Mouse (Mus musculus) lung, postnatal 4 days (tissue): ENCODE results near the gene Nr1d1.

Experiments used
- DNase-seq, 2 experiments: peaks; one replicate each; pipeline ENCODE4 v3.0.0; 2021

Nr1d1 gene

DNA sequence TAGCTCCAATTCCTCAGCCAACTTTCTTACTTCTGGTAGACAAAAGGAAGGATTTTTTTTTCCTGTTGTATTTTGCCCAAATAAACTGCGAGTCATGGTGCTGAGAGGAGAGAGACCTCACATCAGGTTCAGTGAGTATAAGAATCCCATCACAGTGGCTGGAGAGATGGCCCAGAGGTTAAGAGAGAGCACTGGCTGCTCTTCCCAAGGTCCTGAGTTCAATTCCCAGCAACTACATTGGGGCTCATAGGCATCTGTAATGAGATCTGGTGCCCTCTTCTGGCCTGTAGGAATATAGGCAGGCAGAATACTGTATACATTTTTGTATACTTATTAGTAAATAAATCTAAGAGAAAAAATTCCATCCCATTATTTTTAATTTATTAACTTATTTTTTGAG is 12.6 kb upstream of the Nr1d1 start:
- peak in 1 of 2 experiments; percentile 8 for DNase-seq

DNA sequence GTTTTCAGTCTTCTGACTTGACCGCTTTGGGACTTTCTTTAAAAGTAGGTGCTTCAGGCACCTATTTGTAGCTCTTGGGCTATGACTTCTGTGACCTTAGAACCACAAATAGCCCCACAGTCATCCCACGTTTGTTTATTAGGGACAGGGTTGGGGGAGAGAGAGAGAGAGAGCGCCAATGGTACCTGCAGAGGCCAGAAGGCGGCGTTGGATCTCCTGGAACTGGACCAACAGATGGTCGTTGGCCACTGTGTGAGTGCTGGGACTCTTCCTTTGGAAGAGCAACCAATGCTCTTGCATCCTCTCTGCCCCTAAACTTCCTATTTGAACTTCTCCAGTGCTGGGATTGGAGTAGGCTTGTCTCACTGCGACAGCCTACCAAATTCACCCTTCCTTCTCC is 12.1 kb upstream of the Nr1d1 start:
- no peak for DNase-seq

DNA sequence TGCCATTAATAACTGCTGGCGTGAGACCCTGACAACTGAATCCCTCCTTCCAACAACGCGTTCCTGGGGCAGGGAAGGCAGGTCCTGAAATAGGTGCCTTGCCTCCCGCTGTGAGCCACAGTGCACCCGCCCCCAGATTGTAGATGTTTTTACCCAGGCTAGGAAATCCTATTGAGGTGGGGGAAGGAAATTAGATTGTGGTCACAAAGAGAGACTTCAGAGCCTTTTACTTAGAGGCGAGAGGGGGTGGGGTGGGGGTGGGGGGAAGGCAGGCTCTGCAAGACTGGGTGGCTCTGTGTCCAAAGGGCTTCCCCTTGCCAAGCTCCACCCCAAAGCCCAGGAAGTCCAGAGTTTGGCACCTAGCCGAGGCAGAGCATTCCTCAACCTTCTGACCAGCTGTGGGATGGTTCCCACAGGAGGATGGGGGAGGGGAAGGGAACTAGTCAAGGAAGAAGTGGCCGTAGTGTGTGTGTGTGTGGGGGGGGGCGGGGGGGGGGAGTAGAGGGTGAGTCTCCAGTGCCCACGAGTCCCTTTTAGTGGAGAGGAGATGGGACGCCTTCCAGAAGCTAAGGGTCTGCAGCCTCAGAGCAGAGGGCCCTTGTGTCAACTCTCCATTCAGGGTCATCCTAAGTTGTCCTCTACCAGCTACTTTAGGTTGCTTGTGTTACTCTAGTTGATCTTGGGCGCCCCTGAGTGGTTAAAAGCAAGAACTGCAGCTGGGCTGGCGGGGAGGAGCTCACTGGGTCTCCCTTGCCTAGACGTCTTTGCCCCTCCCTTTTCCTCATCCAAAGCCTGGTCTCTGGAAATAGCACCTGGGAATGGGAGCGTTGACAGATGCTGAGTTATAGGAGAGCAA is 11.5 kb upstream of the Nr1d1 start:
- DNase-seq, result peak; percentile 97 to 98

DNA sequence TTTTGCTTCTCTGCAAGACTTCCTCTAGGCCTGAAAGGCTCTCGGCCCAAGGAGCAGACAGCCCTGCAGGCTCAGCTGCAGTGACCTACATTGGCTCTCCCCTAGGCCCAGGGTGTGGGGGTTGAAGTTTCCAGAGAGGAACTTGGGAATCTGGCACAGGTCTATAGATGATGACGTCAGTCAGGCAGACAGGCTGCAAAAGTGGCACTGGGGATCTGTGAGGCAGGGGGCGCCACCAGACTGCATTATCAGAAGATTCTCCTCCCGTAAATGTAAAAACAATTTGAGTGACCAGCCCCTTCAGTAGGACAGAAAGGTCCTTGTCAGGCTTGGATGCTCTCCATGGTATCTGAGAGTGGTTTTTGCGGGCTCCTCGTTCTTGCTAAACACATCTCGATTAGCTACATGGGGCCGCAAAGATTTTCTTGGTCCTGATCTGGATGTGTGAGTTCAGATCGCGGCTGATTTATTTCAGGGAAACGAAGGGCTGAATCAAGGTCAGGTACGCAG is 10.7 kb upstream of the Nr1d1 start:
- peak; percentile 88 to 91 for DNase-seq

DNA sequence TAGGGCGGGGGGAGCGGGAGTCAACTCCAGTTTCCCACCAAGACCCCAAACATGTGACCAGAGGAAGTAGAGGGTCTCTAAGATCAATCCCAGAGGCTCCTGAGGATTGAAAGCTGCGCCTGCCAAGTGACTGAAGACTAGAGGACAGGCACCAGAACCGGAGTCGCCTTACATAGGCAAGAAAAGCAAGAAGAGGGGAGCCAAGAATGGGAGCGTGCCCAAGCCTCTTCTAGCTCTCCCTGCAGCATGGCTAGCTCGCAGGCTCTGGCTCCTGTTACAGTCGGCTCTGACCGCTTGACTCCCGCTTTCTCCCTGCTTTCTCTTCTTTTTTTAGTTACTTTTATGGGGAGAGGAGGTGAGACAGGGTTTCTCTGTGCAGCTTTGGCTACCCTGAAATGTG is 10.1 kb upstream of the Nr1d1 start:
- peak in 1 of 2 experiments; percentile 39 for DNase-seq

DNA sequence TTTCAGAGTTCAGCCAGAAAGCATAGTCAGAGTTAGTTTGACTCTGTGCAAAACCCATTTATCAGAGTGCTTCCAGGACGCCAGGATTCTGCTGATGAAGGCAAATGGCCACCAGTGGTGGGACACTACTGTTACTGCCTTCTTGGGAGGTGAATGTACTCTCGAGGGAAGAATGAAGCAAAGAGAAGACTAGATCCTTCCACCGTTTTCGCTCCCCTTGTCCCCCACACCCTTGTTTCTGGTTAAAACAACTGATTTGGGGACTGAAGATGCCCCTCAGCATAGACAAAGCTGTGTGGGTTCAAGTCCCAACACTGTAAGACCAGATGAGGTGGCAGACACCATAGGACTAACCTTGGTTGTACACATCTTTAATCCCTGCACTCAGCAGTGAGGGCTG is 9.0 kb upstream of the Nr1d1 start:
- no peak for DNase-seq

DNA sequence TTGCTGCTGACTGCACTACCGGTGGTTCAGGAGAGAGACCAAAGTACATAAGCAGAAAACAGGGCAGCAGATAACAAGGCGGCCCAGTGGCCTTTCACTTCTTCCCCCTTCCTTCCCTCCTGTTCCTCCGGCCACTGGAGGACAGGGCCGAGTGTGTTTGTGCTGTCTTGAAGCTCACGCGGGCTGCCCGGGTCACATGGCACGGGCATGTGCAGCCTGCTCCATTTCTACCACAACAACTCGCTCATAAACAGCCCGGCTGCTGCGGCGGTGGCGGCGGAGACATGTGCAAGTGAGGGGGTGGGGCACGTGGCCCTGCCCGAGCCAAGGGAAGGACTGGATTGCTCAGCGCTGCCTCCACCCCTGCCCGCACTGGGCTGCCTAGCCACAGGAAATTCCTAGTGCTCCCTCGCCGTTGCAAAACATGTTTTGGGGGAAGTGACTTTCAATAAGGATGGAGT is 8.1 kb upstream of the Nr1d1 start:
- peak; percentile 95 to 98 for DNase-seq

DNA sequence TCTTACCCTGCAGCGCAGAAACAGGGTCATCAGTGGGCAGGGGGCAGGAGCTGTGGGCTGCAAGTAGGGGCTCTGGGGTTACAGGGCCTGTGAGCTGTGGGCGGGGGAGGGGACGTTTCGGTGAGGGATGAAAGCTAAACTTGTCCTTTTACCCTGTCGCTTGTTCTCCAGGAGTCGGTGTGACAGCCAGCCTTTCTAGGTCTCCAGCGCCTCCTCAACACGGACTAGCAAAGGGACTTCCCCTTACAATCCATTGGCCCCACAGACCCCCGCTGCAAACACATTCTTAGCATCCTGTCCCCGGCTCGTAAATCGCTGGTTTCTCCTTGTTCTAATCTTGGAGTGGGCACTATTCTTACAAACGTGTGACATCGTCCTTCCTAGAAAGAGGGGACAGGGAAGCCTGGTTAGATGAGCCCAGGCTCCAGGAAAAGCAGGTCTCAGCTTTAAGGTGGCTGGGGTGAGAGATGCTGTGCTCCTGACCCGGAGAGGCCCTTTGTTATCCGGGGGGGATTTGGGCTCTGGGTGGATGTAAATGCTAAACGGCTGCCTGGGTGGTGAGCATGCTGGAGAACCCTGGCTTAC is 7.6 kb upstream of the Nr1d1 start:
- DNase-seq, result peak; percentile 53 to 73

DNA sequence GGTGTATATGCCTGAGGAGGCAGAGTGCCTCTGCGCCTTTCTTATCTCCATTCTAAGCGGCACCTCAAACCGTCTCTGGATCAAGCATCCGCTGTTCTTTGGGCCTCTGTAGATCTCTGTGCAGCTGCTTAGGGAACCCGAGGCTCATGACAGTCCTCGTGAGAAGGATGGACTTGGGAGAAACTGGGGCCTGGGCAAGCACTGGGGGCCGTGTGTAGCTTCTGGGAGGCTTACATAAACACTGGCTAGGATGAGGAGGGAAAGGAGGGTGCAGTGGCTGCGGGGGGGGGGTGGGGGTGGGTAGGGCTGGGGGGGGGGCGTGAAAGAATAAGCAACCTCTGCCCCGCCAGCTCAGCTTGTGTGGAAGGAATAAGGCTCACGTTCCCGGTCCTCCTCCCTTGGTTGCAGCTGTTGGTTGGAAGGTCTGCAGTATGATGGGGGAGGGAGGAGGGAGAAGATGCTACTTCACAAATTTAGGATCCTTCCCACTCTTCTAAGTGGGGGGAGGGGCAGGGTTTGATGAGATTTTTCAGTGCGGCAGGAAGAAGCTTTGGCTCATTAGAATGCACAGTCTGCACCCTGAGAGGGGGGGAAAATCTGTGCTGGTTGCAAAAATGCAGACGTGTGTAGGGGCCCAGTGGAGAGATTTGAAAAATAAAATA is 6.8 kb upstream of the Nr1d1 start:
- DNase-seq, result peak; percentile 56 to 68

DNA sequence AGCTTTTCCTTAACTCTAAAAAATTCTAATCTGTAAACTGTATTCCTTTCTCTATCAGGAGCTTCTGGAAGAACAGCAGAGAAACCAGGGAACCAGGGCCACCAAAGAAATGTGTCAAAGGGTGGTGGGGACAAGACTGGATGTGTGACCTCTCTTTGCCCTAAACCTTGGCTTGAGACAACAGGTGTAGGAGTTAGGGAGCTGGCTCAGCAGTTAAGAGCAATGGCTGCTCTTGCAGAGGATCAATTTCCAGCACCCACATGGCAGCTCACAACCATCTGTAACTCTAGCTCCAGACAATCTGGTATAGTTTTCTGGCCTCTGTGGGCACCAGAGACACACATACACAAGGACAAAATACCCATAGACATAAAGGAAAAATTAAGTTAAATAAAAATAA is 2.8 kb upstream of the Nr1d1 start:
- DNase-seq, result no peak

DNA sequence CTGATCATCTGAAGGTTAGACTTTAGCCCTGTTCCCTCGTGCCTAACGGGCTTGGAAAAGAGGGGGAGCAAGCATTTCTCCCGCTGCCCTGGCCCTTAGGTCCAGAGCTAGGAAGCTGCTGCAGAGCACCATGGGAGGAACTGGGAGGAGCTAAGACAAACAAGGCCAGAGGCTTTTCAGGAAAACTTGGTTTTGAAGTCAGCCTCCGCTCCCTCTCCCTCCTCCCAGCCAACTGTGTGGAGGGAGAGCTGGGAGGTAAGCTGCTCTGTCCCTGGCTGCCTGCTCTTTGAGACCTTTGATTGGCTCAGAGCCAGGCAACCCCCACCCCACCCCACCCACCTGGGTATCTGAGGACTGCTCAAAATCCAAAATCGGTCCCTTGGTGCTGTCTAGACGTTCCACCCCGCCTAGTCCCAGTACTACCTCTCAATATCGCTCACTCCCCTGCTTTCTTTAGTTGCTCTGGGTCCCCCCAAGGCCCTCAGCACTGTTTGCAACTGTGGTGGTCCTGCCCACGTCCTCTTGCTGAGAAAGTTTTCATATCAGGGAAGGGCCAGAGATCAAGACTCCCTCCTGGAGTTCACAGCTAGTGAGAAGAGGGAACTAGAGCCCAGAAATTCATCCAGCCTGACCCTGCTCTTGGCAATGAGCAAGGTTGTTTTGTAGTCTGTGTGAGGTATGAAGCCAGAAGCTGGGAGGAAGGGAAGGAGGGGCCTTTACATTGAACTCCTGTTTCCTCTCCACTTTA is 1.9 kb upstream of the Nr1d1 start:
- peak; percentile 63 to 69 for DNase-seq

DNA sequence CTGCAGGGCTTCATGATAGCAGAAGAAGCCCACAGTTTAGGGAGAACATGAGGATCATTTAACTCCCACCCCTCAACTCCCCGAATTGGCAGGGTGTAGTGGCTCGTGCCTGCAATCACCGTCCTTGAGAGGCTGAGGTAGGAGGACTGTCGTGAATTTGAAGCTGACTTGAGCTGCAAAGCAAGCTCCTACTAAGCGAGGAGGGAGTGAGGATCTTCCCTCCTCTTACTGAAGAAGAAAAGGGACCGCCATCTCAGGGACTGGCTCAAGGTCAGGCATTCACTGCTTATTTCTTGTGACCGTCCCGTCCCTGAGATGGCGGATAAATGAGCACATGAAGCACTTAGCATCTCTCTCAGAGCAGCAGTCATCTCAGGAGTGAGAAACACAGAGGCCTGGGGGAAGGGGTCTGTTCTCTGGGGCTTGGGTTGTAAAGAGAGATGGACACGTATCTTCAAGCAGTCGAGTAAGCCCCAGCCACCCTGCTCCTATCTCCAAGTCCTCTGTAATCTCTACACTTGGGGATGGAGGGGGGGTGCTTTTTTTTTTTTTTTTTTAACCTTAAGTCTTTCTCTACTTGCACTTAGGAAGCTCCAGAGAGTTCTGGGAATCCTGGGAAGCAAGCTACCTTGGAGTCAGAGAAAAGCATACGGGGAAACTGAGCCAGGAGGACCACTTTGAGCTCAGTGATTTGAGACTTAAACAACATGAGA is 1.1 kb upstream of the Nr1d1 start:
- no peak for DNase-seq

DNA sequence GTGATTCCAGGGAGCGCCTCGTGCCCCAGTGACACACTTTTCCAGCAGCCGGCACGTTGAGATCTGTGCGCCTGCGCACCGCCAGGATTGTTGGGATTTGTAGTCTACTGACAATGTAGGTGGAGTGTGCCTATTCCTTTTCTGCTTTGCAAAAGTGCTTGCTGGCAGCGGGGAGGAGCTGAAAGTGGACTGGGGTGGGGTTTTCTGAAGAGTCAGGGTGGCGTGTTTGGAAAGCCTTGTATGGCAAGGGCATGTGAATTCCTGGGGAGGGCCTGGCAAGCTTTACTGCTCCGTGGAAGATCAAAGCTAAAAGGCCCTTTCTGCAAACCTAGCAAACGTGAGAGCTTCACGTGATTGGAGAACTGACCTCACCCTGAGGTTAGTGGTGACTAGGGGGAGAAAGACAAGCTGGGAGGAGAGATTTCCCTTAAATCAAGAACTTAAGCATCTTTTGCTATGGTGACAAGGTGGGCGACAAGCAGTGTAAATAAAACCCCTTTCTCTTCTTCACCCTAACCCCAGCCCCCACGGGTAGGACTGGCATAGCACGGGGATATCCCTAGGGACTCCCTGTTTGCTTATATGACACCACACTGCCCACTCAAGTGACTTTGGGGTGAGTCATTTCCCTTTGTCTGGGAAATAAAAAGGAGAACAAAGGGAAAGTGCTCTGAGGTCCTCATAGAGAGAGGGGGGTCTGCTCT is 367 bp upstream of the Nr1d1 start:
- peak; percentile 99 for DNase-seq

DNA sequence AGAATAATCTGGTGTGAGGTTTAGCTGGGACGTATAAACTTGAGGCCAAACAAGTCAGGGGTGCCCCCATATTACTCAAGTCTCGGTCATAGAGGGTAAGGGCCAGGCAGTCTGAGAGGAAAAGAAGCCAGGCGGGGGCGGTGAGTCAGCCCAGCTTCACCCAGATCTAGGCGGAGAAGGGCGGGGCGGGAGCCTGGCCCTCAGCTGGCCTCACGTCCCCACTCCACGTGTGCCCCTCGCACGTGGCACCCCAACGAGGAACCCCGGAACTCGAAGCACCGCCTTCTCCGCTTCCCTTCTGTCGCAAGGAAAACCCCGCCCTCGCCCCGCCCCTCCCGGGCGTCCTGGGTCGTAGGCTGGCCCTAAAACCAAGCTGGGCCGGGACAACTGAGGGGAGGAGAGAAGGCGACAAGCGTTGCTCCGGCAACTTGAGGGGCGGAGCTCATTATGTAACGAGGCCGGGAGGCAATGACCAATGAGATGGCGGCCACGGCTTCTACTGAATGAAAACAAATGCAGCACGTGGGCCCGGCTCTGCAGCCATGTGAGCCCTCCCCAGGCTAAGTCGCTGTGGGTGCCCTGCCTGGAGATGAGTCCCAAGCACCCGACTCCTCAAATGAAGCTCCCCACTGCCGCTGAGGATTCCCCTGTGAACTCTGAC is 1.4 kb downstream of the Nr1d1 start:
- peak; percentile 99 for DNase-seq

DNA sequence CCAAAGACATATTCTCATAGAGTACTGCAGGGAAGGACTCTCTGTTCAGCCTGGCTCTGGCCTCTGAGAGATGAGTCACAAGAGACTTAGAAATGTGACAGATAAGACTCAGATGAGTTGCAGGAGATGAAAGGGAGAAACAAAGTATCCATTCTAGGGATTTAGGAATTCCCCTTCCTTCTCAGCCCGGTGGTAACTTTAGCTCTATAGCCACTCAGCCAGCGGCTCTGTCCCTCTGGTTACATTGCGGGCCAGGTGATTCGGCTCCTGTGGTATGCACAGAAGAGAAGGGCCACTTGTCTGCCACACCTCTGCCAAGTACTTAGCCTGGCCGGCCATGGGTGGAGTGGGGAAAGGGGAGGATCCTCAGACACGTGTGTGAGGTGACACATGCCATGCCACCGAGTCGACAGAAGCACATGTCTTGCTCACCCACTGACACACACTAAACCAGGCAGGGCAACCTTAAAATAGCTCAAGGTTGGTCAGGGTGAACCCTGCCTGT is 2.4 kb downstream of the Nr1d1 start:
- DNase-seq, result peak; percentile 78 to 91

DNA sequence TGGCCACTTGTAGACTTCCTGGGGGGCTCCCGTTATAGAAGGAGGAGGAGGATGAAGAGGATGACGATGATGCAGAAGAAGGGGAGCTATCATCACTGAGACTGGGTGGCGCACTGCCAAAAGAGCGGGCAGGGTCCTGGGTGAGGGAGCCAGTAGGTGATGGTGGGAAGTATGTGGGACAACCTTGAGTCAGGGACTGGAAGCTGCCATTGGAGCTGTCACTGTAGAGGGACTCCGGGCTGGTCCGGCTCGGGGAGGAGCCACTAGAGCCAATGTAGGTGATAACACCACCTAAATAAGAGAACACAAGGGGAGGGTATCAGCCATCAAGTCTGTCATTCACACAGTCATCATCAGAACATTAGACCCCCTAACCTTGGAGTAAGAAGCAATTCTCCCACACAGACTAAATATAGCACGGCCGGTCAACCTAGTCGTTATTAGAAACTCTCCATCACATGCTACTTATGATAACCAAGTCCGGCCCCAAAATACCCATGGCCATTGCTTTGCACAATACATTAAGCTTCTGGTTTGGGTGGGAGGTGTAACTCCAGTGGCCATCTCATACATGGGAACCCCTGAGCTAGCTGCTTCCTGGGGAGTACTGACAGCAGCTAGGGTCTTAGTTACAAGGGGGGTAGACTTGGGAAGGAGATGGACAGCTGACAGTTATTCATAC is 3.1 kb downstream of the Nr1d1 start:
- no peak for DNase-seq

DNA sequence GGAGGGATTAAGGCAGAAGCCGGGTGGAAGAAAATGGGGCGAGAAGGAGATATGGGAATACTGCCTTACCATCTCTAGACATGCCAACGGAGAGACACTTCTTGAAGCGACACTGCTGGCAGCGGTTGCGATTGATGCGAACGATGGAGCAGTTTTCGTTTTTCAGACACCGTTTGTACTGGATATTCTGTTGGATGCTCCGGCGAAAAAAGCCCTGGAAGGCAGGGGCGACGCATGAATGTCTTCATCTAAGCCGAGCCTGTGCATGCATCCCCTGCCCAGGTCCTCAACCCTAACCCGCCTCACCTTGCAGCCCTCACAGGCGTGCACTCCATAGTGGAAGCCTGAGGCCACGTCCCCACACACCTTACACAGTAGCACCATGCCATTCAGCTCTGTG is 4.0 kb downstream of the Nr1d1 start:
- no peak for DNase-seq

DNA sequence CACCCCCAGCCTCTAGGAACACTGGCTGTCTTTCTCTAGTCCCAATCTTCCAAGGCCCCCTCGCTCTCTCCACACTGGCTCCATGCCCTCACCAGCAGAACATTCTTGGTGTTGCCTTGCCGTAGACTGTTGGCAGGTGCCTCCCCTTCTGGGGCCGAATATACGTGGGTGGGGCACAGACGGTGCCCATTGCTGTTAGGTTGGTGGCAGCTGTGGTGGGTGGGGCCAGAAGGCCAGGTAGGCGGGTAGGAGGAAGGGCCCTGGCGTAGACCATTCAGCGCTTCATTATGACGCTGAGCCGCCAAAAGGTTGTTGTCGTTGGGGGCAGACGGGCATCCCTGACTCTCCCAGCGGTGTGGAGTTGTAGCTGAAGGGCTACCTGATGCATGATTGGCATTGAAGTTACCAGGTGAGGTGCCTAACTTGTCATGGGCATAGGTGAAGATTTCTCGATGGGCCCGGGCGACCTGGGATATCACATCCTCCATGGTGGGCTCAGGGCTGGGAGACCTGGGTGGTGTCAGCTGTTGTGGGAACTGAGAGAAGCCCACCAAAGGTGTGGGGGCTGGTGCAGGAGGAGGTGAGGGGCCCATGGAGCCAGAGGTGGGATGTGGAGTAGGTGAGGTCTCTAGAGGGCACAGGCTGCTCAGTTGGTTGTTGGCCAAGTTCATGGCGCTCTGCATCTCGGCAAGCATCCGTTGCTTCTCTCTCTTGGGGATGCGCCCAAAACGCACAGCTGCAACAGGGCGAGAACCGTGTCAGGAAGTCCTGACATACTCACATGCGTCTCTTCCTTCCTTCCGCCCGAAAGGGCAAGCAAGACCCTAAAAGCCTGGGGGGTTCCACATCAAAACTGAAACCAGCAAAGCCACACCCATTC is 4.8 kb downstream of the Nr1d1 start:
- peak in 1 of 2 experiments; percentile 60 for DNase-seq
